Mouse (Mus musculus) stomach, postnatal 0 days (tissue): ENCODE data around the gene Mob4. TPM values are rescaled to one million over a fixed set of nuclear protein-coding genes. Genes with fewer than 3 reads are reported as not detected.

Experiments used
- ATAC-seq: fragments of 200-750 bp; cut with Nextera tagmentation; 2 replicates; pipeline ENCODE4 v1.8.0; 2017; ENCODE audit not compliant: low FRiP score, low TSS enrichment
- DNase-seq: peaks from one replicate; pipeline ENCODE4 v3.0.0-alpha.2; 2016; ENCODE audit warnings: low spot score
- H3K27ac ChIP-seq: fragments of 300-500 bp; sonication (generic); replicated peaks from 2 replicates; pipeline ENCODE4 v1.5.1; 2014; ENCODE audit warnings: mild to moderate bottlenecking, control low read depth
- H3K27me3 ChIP-seq: fragments of 300-500 bp; sonication (generic); 2 replicates; pipeline ENCODE4 v1.6.1; 2014; ENCODE audit warnings: low read length; ENCODE audit not compliant: control insufficient read depth, insufficient read depth
- H3K36me3 ChIP-seq: fragments of 300-500 bp; sonication (generic); 2 replicates; pipeline ENCODE4 v1.6.1; 2014; ENCODE audit warnings: low read length, mixed read lengths; ENCODE audit not compliant: control insufficient read depth, insufficient read depth
- H3K4me1 ChIP-seq: fragments of 300-500 bp; sonication (generic); replicated peaks from 2 replicates; pipeline ENCODE4 v1.6.1; 2014; ENCODE audit warnings: antibody characterized with exemption; ENCODE audit not compliant: control insufficient read depth, insufficient read depth
- H3K4me2 ChIP-seq: fragments of 300-500 bp; sonication (generic); replicated peaks from 2 replicates; pipeline ENCODE4 v1.6.1; 2014; ENCODE audit warnings: low read depth, mild to moderate bottlenecking, control low read depth, moderate library complexity
- H3K4me3 ChIP-seq: fragments of 300-500 bp; sonication (generic); 2 replicates; pipeline ENCODE4 v1.5.1; 2014; ENCODE audit warnings: low read depth, low read length, control low read depth
- H3K9ac ChIP-seq: fragments of 300-500 bp; sonication (generic); 2 replicates; pipeline ENCODE4 v1.6.1; 2014; ENCODE audit warnings: mild to moderate bottlenecking, low read length, control low read depth, mixed read lengths
- H3K9me3 ChIP-seq: fragments of 300-500 bp; sonication (generic); 2 replicates; pipeline ENCODE4 v1.6.1; 2016; ENCODE audit warnings: low read length; ENCODE audit not compliant: control insufficient read depth
- CTCF ChIP-seq: IDR thresholded peaks from 2 replicates; pipeline ENCODE4 v1.5.1; 2016; ENCODE audit warnings: antibody characterized with exemption, low read depth, mild to moderate bottlenecking, moderate library complexity
- EP300 ChIP-seq: optimal IDR thresholded peaks from 2 replicates; pipeline ENCODE3; 2016; ENCODE audit warnings: antibody characterized with exemption
- WGBS: fragments of 180-500 bp; shearing (Covaris S2); extraction: QIAGEN DNeasy Blood & Tissue Kit; methylation state at CpG from one replicate; pipeline ENCODE4 v1.1.7; 2014; 5-methylcytosine and 5-hydroxymethylcytosine counted together
- polyA plus RNA-seq: library from polyadenylated mRNA; unstranded; fragments of >200 nt; fragmentation: Nextera tagmentation; extraction: Ambion mirVana; gene quantifications from 2 replicates; pipeline ENCODE4 v1.2.1, GENCODE M21; 2015

Mob4 gene
- 128 and 139 TPM in 2 replicates for polyA plus RNA-seq

DNA sequence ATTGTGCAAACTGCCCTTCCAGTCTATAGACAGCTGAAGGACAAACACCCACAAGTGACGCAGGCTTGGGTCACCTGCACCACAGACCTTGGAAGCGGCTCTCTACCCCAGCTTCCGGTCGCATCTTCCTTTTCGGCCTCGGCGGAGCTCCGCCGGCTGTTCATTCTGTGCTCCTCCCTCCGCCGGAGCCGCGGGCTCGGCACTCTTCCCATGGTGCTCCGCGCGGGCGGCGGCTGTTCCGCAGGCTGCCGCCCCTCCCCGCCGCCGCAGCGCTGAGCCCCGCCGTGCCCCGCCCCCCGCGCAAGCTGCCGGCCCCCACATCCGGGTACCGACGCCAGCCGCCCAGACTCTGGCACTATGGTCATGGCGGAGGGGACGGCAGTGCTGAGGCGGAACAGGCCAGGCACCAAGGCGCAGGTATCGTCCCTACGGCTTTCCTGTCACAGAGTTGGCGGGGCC lies at the start of gene Mob4:
Gene Mob4, plus strand, starts transcription at position 289 of the 459 bp plus-strand sequence.
- H3K4me3 ChIP-seq = peak within 1 kb of the TSS; percentile 97
- peak; percentile 94 for DNase-seq
- TF ChIP-seq EP300 = peak; percentile 28
- TF ChIP-seq CTCF = no peak
- no peaks in the 10 kb centered on the region for H3K9me3 ChIP-seq
- H3K9ac ChIP-seq = peak within 1 kb of the TSS; percentile 99
- no peaks in the 10 kb centered on the region for H3K4me1 ChIP-seq
- peak; percentile 95 for ATAC-seq
- peak within 1 kb of the TSS; percentile 69 for H3K4me2 ChIP-seq
- no peaks in the 10 kb centered on the region for H3K36me3 ChIP-seq
- H3K27me3 ChIP-seq = no peaks in the 10 kb centered on the region
- peak within 1 kb of the TSS; percentile 100 for H3K27ac ChIP-seq
- under 1% methylated on average over 40 of the region's 42 CpGs for WGBS

- ATAC-seq = no peak
- Histone ChIP-seq H3K9me3 (no peaks in the 10 kb centered on the region), H3K27me3 (no peaks in the 10 kb centered on the region), H3K4me1 (0 out of 2 replicates have a peak, but pooled peaks cover 2% of the 10 kb centered on the region), H3K9ac (no peak overlapping the region), H3K36me3 (peaks cover 22% of the 10 kb centered on the region), H3K4me3 (no peak overlapping the region), H3K4me2 (no peak overlapping the region), H3K27ac (no peak overlapping the region)
- WGBS = 86% methylated on average over 1 of the region's 1 CpGs
- DNase-seq = no peak
- peak; percentile 48 for TF ChIP-seq CTCF
- TF ChIP-seq EP300 = no peak
Observed at GRCm38 (mm10) chr1:55082106-55082505, 48.9 kb upstream of the Mob4 start.

GRCm38 (mm10) chr1:55085781-55086366 lies 45.2 kb upstream of the Mob4 start:
- Histone ChIP-seq H3K4me2 (peak overlapping the region; percentile 87), H3K9me3 (no peaks in the 10 kb centered on the region), H3K36me3 (peaks cover 19% of the 10 kb centered on the region), H3K9ac (no peak overlapping the region), H3K4me3 (no peak overlapping the region; the same call in 1 of the 2 replicates), H3K27ac (no peak overlapping the region), H3K27me3 (no peaks in the 10 kb centered on the region), H3K4me1 (0 out of 2 replicates have a peak, but pooled peaks cover 4% of the 10 kb centered on the region)
- ATAC-seq (no peak), DNase-seq (no peak)
- no peak for TF ChIP-seq EP300
- peak; percentile 31; the same call in 1 of the 2 replicates for TF ChIP-seq CTCF
- WGBS = 53% methylated on average over 7 of the region's 7 CpGs

DNA sequence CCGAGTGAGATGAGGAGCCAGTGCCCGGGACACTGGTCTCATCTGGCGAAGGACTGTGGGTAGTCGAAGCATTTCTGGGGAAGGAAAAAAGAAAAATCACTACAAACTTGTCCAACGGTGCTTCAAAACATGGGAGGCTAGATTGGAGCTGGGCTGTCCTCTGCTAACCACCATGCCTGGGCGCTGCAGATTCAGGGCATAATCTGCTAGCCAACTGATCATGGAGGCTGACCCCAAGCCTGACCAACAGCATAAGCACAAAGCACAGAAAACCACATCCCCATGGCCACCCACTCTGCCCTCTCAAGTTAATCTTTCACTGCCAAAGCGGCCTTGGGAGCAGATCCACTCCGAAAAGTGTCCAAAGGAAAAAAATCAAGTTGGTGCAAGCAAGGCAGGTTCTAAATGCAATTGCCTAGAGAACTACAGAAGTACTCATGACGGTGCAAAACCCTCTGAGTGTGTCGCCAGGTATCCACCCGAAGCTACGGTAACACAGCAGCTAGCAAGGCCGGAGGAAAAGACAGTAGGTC lies 44.1 kb upstream of the Mob4 start:
- peaks cover 19% of the 10 kb centered on the region for H3K36me3 ChIP-seq
- TF ChIP-seq CTCF = no peak
- TF ChIP-seq EP300 = no peak
- no peak; the same call in 1 of the 2 replicates for ATAC-seq
- DNase-seq = peak; percentile 18
- H3K4me2 ChIP-seq = peak overlapping the region; percentile 87
- H3K27ac ChIP-seq = peak overlapping the region; percentile 98
- no peaks in the 10 kb centered on the region for H3K27me3 ChIP-seq
- H3K4me1 ChIP-seq = 0 out of 2 replicates have a peak, but pooled peaks cover 4% of the 10 kb centered on the region
- peak overlapping the region; percentile 92 for H3K4me3 ChIP-seq
- WGBS = 0% methylated on average over 13 of the region's 13 CpGs
- no peaks in the 10 kb centered on the region for H3K9me3 ChIP-seq
- H3K9ac ChIP-seq = peak overlapping the region; percentile 89

- H3K27ac ChIP-seq = peak overlapping the region; percentile 98
- H3K27me3 ChIP-seq = no peaks in the 10 kb centered on the region
- H3K4me3 ChIP-seq = peak overlapping the region; percentile 92
- peak overlapping the region; percentile 89 for H3K9ac ChIP-seq
- TF ChIP-seq CTCF = no peak
- TF ChIP-seq EP300 = no peak
- ATAC-seq = peak; percentile 62
- H3K4me2 ChIP-seq = peak overlapping the region; percentile 87
- H3K36me3 ChIP-seq = peaks cover 15% of the 10 kb centered on the region
- under 1% methylated on average over 39 of the region's 57 CpGs for WGBS
- H3K9me3 ChIP-seq = no peaks in the 10 kb centered on the region
- 0 out of 2 replicates have a peak, but pooled peaks cover 4% of the 10 kb centered on the region for H3K4me1 ChIP-seq
- DNase-seq = no peak
Observed at GRCm38 (mm10) chr1:55087401-55087904, 43.6 kb upstream of the Mob4 start.
